Mouse (Mus musculus) heart, embryonic 14.5 days (tissue): ENCODE results near the gene Chic2. TPM values are rescaled to one million over a fixed set of nuclear protein-coding genes. Genes with fewer than 3 reads are reported as not detected.

Source experiments
- ATAC-seq: fragments of 200-750 bp; cut with Nextera tagmentation; 2 replicates; pipeline ENCODE4 v1.8.0; 2017; ENCODE audit warnings: low read depth, moderate TSS enrichment; ENCODE audit not compliant: insufficient number of reproducible peaks, insufficient read depth, low FRiP score
- H3K27ac ChIP-seq, 2 experiments: fragments of 200-500 bp in 1 of 2; fragments of 300-500 bp in 1 of 2; sonication (generic) in 1 of 2; replicated peaks in 1 of 2; 2 replicates each; pipeline ENCODE4 v1.5.1; 2012 to 2014; ENCODE audit warnings: low read depth in 2 of 2, low read length in 2 of 2, control low read depth in 1 of 2, mild to moderate bottlenecking in 1 of 2, mixed read lengths in 1 of 2; ENCODE audit not compliant: control insufficient read depth in 1 of 2, insufficient read depth in 1 of 2
- H3K27me3 ChIP-seq: fragments of 300-500 bp; sonication (generic); 2 replicates; pipeline ENCODE4 v1.6.1; 2014; ENCODE audit warnings: mild to moderate bottlenecking, low read length, control low read depth; ENCODE audit not compliant: control insufficient read depth, insufficient read depth
- H3K36me3 ChIP-seq: fragments of 300-500 bp; sonication (generic); 2 replicates; pipeline ENCODE4 v1.6.1; 2014; ENCODE audit warnings: mild to moderate bottlenecking, control low read depth, low read length, mixed read lengths; ENCODE audit not compliant: control insufficient read depth, insufficient read depth
- H3K4me1 ChIP-seq, 2 experiments: fragments of 200-500 bp in 1 of 2; fragments of 300-500 bp in 1 of 2; sonication (generic) in 1 of 2; 2 replicates each; pipeline ENCODE4 v1.6.1; 2012 to 2014; ENCODE audit warnings: low read length in 2 of 2, control low read depth in 1 of 2, mixed read lengths in 1 of 2; ENCODE audit not compliant: control insufficient read depth in 2 of 2, insufficient read depth in 2 of 2
- H3K4me2 ChIP-seq: fragments of 300-500 bp; sonication (generic); 2 replicates; pipeline ENCODE4 v1.6.1; 2014; ENCODE audit warnings: mild to moderate bottlenecking, low read length
- H3K4me3 ChIP-seq, 2 experiments: fragments of 200-500 bp in 1 of 2; fragments of 300-500 bp in 1 of 2; sonication (generic) in 1 of 2; 2 replicates each; pipeline ENCODE4 v1.5.1; 2012 to 2014; ENCODE audit warnings: low read length in 2 of 2, mild to moderate bottlenecking in 2 of 2, control low read depth in 1 of 2, low read depth in 1 of 2, moderate library complexity in 1 of 2; ENCODE audit not compliant: control insufficient read depth in 1 of 2, insufficient read depth in 1 of 2
- H3K9ac ChIP-seq: fragments of 300-500 bp; sonication (generic); 2 replicates; pipeline ENCODE4 v1.6.1; 2014; ENCODE audit warnings: mild to moderate bottlenecking, low read length
- H3K9me3 ChIP-seq: fragments of 300-500 bp; sonication (generic); 2 replicates; pipeline ENCODE4 v1.6.1; 2016; ENCODE audit warnings: low read length, control low read depth; ENCODE audit not compliant: control insufficient read depth
- WGBS: fragments of 180-500 bp; shearing (Covaris S2); extraction: QIAGEN DNeasy Blood & Tissue Kit; methylation state at CpG from one replicate; pipeline ENCODE4 v1.1.7; 2014; 5-methylcytosine and 5-hydroxymethylcytosine counted together
- polyA plus RNA-seq: library from polyadenylated mRNA; unstranded; fragments of >200 nt; fragmentation: Nextera tagmentation; extraction: Ambion mirVana; gene quantifications from 2 replicates; pipeline ENCODE4 v1.2.1, GENCODE M21; 2014

Gene Chic2
- polyA plus RNA-seq, 1 experiment from 2014 or later = 40.0 TPM

GRCm38 (mm10) chr5:74960840-74961543 is 83.6 kb downstream of the Chic2 start:
- Histone ChIP-seq H3K36me3 (no peaks in the 10 kb centered on the region), H3K4me1 (peaks cover 20 to 23% of the 10 kb centered on the region in 2 experiments), H3K4me2 (peak overlapping the region; percentile 25; the same call in 1 of the 2 replicates), H3K4me3 (no peak overlapping the region), H3K27me3 (peaks cover 11% of the 10 kb centered on the region), H3K9me3 (no peaks in the 10 kb centered on the region), H3K9ac (peak overlapping the region; percentile 0; the same call in 1 of the 2 replicates), H3K27ac (no peak overlapping the region)
- no peak for ATAC-seq
- WGBS = 28% methylated on average over 14 of the region's 14 CpGs

- no peaks in the 10 kb centered on the region for H3K9me3 ChIP-seq
- H3K9ac ChIP-seq = peak overlapping the region; percentile 0; the same call in 1 of the 2 replicates
- ATAC-seq = no peak
- 38% methylated on average over 9 of the region's 9 CpGs for WGBS
- H3K27me3 ChIP-seq = peaks cover 11% of the 10 kb centered on the region
- H3K36me3 ChIP-seq = no peaks in the 10 kb centered on the region
- no peak overlapping the region for H3K27ac ChIP-seq
- H3K4me3 ChIP-seq = no peak overlapping the region
- peak overlapping the region; percentile 25 for H3K4me2 ChIP-seq
- peaks cover 20 to 23% of the 10 kb centered on the region in 2 experiments for H3K4me1 ChIP-seq
Measured at GRCm38 (mm10) chr5:74960306-74960705, 84.3 kb downstream of the Chic2 start.

GRCm38 (mm10) chr5:74957293-74958076 is 87.1 kb downstream of the Chic2 start:
- Histone ChIP-seq H3K4me3 (no peak overlapping the region), H3K27ac (no peak overlapping the region), H3K4me2 (no peak overlapping the region), H3K9ac (no peak overlapping the region), H3K36me3 (no peaks in the 10 kb centered on the region), H3K4me1 (peaks cover 18 to 23% of the 10 kb centered on the region in 2 experiments), H3K27me3 (peaks cover 11% of the 10 kb centered on the region), H3K9me3 (no peaks in the 10 kb centered on the region)
- 54% methylated on average over 10 of the region's 10 CpGs for WGBS
- no peak for ATAC-seq

GRCm38 (mm10) chr5:74956335-74956734 is 88.2 kb downstream of the Chic2 start:
- Histone ChIP-seq H3K9ac (peak overlapping the region; percentile 16; the same call in 1 of the 2 replicates), H3K4me1 (peaks cover 18 to 19% of the 10 kb centered on the region in 2 experiments), H3K27me3 (peaks cover 11% of the 10 kb centered on the region), H3K4me3 (no peak overlapping the region; a peak in 1 of 4 replicates), H3K4me2 (peak overlapping the region; percentile 45), H3K9me3 (no peaks in the 10 kb centered on the region), H3K27ac (no peak overlapping the region), H3K36me3 (no peaks in the 10 kb centered on the region)
- ATAC-seq = no peak
- 13% methylated on average over 9 of the region's 9 CpGs for WGBS

GRCm38 (mm10) chr5:74955565-74955964 is 89.0 kb downstream of the Chic2 start:
- H3K4me1 ChIP-seq = peaks cover 13 to 15% of the 10 kb centered on the region in 2 experiments
- no peak overlapping the region for H3K9ac ChIP-seq
- no peak overlapping the region for H3K4me2 ChIP-seq
- no peak for ATAC-seq
- peaks cover 8% of the 10 kb centered on the region for H3K27me3 ChIP-seq
- 95% methylated on average over 1 of the region's 1 CpGs for WGBS
- no peaks in the 10 kb centered on the region for H3K36me3 ChIP-seq
- no peaks in the 10 kb centered on the region for H3K9me3 ChIP-seq
- H3K4me3 ChIP-seq = no peak overlapping the region
- H3K27ac ChIP-seq = no peak overlapping the region

GRCm38 (mm10) chr5:74952938-74953337 is 91.6 kb downstream of the Chic2 start:
- no peak overlapping the region for H3K9ac ChIP-seq
- H3K36me3 ChIP-seq = no peaks in the 10 kb centered on the region
- H3K9me3 ChIP-seq = no peaks in the 10 kb centered on the region
- peaks cover 3% of the 10 kb centered on the region for H3K27me3 ChIP-seq
- WGBS = 41% methylated on average over 2 of the region's 2 CpGs
- H3K27ac ChIP-seq = no peak overlapping the region
- H3K4me2 ChIP-seq = no peak overlapping the region
- H3K4me3 ChIP-seq = no peak overlapping the region
- no peak for ATAC-seq
- H3K4me1 ChIP-seq = peaks cover 9 to 10% of the 10 kb centered on the region in 2 experiments

DNA sequence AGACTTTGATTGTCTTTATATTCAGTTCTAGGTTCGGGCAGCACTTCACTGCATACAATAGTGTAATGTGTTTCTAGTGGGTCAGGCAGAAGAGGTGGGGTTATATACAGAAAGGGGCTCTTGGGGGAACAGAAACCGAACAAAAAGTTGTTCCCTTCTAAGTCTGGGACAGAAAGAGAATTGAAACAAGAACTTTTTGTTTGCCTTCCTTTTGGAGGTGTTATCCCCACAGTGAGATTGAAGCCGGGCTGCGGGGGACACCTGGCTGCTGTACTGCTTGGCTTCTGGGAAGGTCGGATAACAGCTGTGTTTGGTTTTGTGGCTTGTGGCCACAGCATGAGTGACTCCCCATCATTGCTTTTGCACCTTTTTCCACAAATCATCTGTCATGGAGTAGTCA is 93.2 kb downstream of the Chic2 start:
- H3K4me1 ChIP-seq = peaks cover under 1 to 2% of the 10 kb centered on the region in 2 experiments
- peaks cover 5% of the 10 kb centered on the region; the same call in 1 of the 2 replicates for H3K27me3 ChIP-seq
- WGBS = 84% methylated on average over 5 of the region's 5 CpGs
- H3K36me3 ChIP-seq = no peaks in the 10 kb centered on the region
- no peak overlapping the region for H3K4me3 ChIP-seq
- no peak for ATAC-seq
- no peak overlapping the region for H3K27ac ChIP-seq
- H3K9ac ChIP-seq = no peak overlapping the region
- H3K4me2 ChIP-seq = no peak overlapping the region
- no peaks in the 10 kb centered on the region for H3K9me3 ChIP-seq
